Mouse (Mus musculus): ENCODE results near the gene Fryl.

- TF ChIP-seq GATA1 (IDR thresholded peaks at IDR 0.05; ENCODE audit: low read length): no peak
- TF ChIP-seq TAL1 (IDR thresholded peaks at IDR 0.05; ENCODE audit: low read length): no peak
These were observed 223.9 kb downstream of the Fryl start for GRCm38 (mm10) chr5:73032481-73032880.

Measured in erythroblast, embryonic 14.5 days (primary cell).